Mouse (Mus musculus) ES-E14 (cell line): Measurements from ENCODE around the gene S100pbp.

Experiments used
- CHD2 ChIP-seq: IDR thresholded peaks from 2 replicates; pipeline ENCODE4 v1.6.1; 2014; ENCODE audit warnings: mild to moderate bottlenecking, low read depth, low read length, inconsistent platforms
- HCFC1 ChIP-seq: IDR thresholded peaks from 2 replicates; pipeline ENCODE4 v1.6.1; 2012; ENCODE audit warnings: low read length, inconsistent platforms, borderline replicate concordance; ENCODE audit not compliant: insufficient read depth
- ZC3H11A ChIP-seq: IDR thresholded peaks from 2 replicates; pipeline ENCODE4 v1.6.1; 2012; ENCODE audit warnings: low read depth, mild to moderate bottlenecking, inconsistent platforms, low read length, borderline replicate concordance
- ZNF384 ChIP-seq: IDR thresholded peaks from 2 replicates; pipeline ENCODE4 v1.6.1; 2012; ENCODE audit warnings: low read depth, low read length, inconsistent platforms

- TF ChIP-seq ZC3H11A (no peak), CHD2 (no peak), ZNF384 (no peak), HCFC1 (no peak)
Measured at GRCm38 (mm10) chr4:129140808-129141207, 48.7 kb downstream of the S100pbp start.
